Mouse (Mus musculus): ENCODE measurements around the gene Ddx58.

DNA sequence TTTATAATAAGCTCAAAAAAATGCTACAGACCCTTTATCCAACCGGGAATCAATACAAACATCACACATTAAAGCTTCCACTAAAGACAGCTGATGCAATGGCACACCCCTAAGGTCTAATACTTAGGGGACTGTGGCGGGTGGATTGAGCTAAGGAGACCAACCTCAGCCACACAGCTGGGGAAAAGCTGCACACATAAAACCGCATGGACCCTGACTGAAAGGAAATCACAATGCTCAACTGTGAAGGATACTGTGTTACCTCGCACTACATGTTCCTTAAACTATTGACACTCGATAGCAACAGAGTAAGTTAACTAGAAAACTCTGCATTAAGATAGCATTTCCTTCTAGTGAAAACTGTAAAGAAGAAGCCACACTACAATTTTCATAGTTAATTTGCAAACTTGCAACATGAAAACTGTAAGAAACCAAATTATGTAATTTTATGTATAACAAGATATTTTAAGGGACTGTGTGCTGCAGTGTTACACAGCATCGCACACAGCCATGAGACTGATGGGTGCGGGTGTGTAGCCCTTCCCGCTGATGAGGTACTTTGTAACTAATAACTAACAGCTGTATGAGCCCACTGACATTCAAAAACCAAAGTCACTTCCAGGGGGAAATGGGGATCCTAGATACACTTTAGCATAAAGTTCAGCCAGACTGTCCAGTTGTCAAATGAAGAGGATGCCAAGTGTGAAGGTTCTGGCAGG lies 14.9 kb upstream of the Ddx58 start:
- TF ChIP-seq POLR2A (IDR thresholded peaks at IDR 0.05; ENCODE audit: borderline replicate concordance, extremely low read depth, insufficient read depth, insufficient read length, poor library complexity, severe bottlenecking) (no peak), CTCF (IDR thresholded peaks at IDR 0.05; ENCODE audit: borderline replicate concordance, extremely low read depth, insufficient read depth, insufficient read length) (no peak)
